Mouse (Mus musculus): ENCODE measurements around the gene Evl. TPM values are rescaled to one million over a fixed set of nuclear protein-coding genes. Genes with fewer than 3 reads are reported as not detected.

The Evl gene
- polyA plus RNA-seq, 1 experiment from 2014 or later: 35.4 TPM

- Histone ChIP-seq H3K27ac (ENCODE audit: low read length) (peak overlapping the region; percentile 82), H3K4me2 (ENCODE audit: low read depth, low read length) (no peak overlapping the region)
- 71% methylated on average over 6 of the region's 6 CpGs for WGBS
Observed at GRCm38 (mm10) chr12:108630741-108631688, 76.5 kb downstream of the Evl start.

GRCm38 (mm10) chr12:108632501-108632900 is 78.0 kb downstream of the Evl start:
- ATAC-seq (ENCODE audit: insufficient read depth, low FRiP score): no peak
- Histone ChIP-seq H3K9me3 (replicated peaks; ENCODE audit: control insufficient read depth, low read length) (no peaks in the 10 kb centered on the region), H3K4me3 (replicated peaks; ENCODE audit: low read length) (no peak overlapping the region), H3K27me3 (ENCODE audit: control insufficient read depth, insufficient read depth, low read length) (no peaks in the 10 kb centered on the region), H3K4me2 (ENCODE audit: low read depth, low read length) (no peak overlapping the region), H3K27ac (ENCODE audit: low read length) (no peak overlapping the region), H3K4me1 (ENCODE audit: control insufficient read depth, insufficient read depth, low read length) (peaks cover 18% of the 10 kb centered on the region), H3K36me3 (ENCODE audit: control insufficient read depth, insufficient read depth, low read length) (no peaks in the 10 kb centered on the region), H3K9ac (ENCODE audit: low read length) (no peak overlapping the region)

More at GRCm38 (mm10) chr12:108630741-108631688, 76.5 kb downstream of the Evl start:
- no peaks in the 10 kb centered on the region for H3K36me3 ChIP-seq (ENCODE audit: control insufficient read depth, insufficient read depth, low read length)
- H3K4me1 ChIP-seq (ENCODE audit: control insufficient read depth, insufficient read depth, low read length): peaks cover 20% of the 10 kb centered on the region
- H3K9ac ChIP-seq (ENCODE audit: low read length): no peak overlapping the region
- no peaks in the 10 kb centered on the region for H3K9me3 ChIP-seq (replicated peaks; ENCODE audit: control insufficient read depth, low read length)
- no peaks in the 10 kb centered on the region for H3K27me3 ChIP-seq (ENCODE audit: control insufficient read depth, insufficient read depth, low read length)
- ATAC-seq (ENCODE audit: insufficient read depth, low FRiP score): peak; percentile 71; the same call in 1 of the 2 replicates
- no peak overlapping the region for H3K4me3 ChIP-seq (replicated peaks; ENCODE audit: low read length)

- Histone ChIP-seq H3K4me2 (ENCODE audit: low read depth, low read length) (no peak overlapping the region), H3K27ac (ENCODE audit: low read length) (no peak overlapping the region), H3K4me1 (ENCODE audit: control insufficient read depth, insufficient read depth, low read length) (peaks cover 18% of the 10 kb centered on the region), H3K27me3 (ENCODE audit: control insufficient read depth, insufficient read depth, low read length) (no peaks in the 10 kb centered on the region), H3K4me3 (replicated peaks; ENCODE audit: low read length) (no peak overlapping the region), H3K36me3 (ENCODE audit: control insufficient read depth, insufficient read depth, low read length) (no peaks in the 10 kb centered on the region), H3K9me3 (replicated peaks; ENCODE audit: control insufficient read depth, low read length) (no peaks in the 10 kb centered on the region), H3K9ac (ENCODE audit: low read length) (no peak overlapping the region)
- 88% methylated on average over 1 of the region's 1 CpGs for WGBS
- no peak for ATAC-seq (ENCODE audit: insufficient read depth, low FRiP score)
Observed at GRCm38 (mm10) chr12:108634031-108634430, 79.5 kb downstream of the Evl start.

GRCm38 (mm10) chr12:108635501-108635900 is 81.0 kb downstream of the Evl start:
- WGBS: 86% methylated on average over 4 of the region's 4 CpGs
- peaks cover 8% of the 10 kb centered on the region for H3K4me1 ChIP-seq (ENCODE audit: control insufficient read depth, insufficient read depth, low read length)
- no peak for ATAC-seq (ENCODE audit: insufficient read depth, low FRiP score)

GRCm38 (mm10) chr12:108637440-108637839 is 82.9 kb downstream of the Evl start:
- Histone ChIP-seq H3K27ac (ENCODE audit: low read length) (no peak overlapping the region), H3K4me1 (ENCODE audit: control insufficient read depth, insufficient read depth, low read length) (no peaks in the 10 kb centered on the region), H3K4me2 (ENCODE audit: low read depth, low read length) (no peak overlapping the region), H3K36me3 (ENCODE audit: control insufficient read depth, insufficient read depth, low read length) (no peaks in the 10 kb centered on the region), H3K4me3 (replicated peaks; ENCODE audit: low read length) (no peak overlapping the region), H3K27me3 (ENCODE audit: control insufficient read depth, insufficient read depth, low read length) (no peaks in the 10 kb centered on the region), H3K9ac (ENCODE audit: low read length) (no peak overlapping the region), H3K9me3 (replicated peaks; ENCODE audit: control insufficient read depth, low read length) (no peaks in the 10 kb centered on the region)
- ATAC-seq (ENCODE audit: insufficient read depth, low FRiP score): no peak
- 73% methylated on average over 5 of the region's 5 CpGs for WGBS

More at GRCm38 (mm10) chr12:108635501-108635900, 81.0 kb downstream of the Evl start:
- Histone ChIP-seq H3K9ac (ENCODE audit: low read length) (no peak overlapping the region), H3K27ac (ENCODE audit: low read length) (no peak overlapping the region), H3K4me3 (replicated peaks; ENCODE audit: low read length) (0 out of 2 replicates have a peak overlapping the region, but pooled peaks have one; percentile 5), H3K4me2 (ENCODE audit: low read depth, low read length) (no peak overlapping the region), H3K27me3 (ENCODE audit: control insufficient read depth, insufficient read depth, low read length) (no peaks in the 10 kb centered on the region), H3K36me3 (ENCODE audit: control insufficient read depth, insufficient read depth, low read length) (no peaks in the 10 kb centered on the region), H3K9me3 (replicated peaks; ENCODE audit: control insufficient read depth, low read length) (no peaks in the 10 kb centered on the region)

GRCm38 (mm10) chr12:108639126-108639525 is 84.6 kb downstream of the Evl start:
- 80% methylated on average over 3 of the region's 3 CpGs for WGBS

GRCm38 (mm10) chr12:108642019-108642418 is 87.5 kb downstream of the Evl start:
- no peak for ATAC-seq (ENCODE audit: insufficient read depth, low FRiP score)
- Histone ChIP-seq H3K27ac (ENCODE audit: low read length) (no peak overlapping the region), H3K9me3 (replicated peaks; ENCODE audit: control insufficient read depth, low read length) (no peaks in the 10 kb centered on the region), H3K27me3 (ENCODE audit: control insufficient read depth, insufficient read depth, low read length) (no peaks in the 10 kb centered on the region), H3K9ac (ENCODE audit: low read length) (no peak overlapping the region), H3K36me3 (ENCODE audit: control insufficient read depth, insufficient read depth, low read length) (no peaks in the 10 kb centered on the region), H3K4me1 (ENCODE audit: control insufficient read depth, insufficient read depth, low read length) (no peaks in the 10 kb centered on the region), H3K4me2 (ENCODE audit: low read depth, low read length) (no peak overlapping the region), H3K4me3 (replicated peaks; ENCODE audit: low read length) (no peak overlapping the region)
- WGBS: 80% methylated on average over 3 of the region's 3 CpGs

More at GRCm38 (mm10) chr12:108639126-108639525, 84.6 kb downstream of the Evl start:
- Histone ChIP-seq H3K27ac (ENCODE audit: low read length) (no peak overlapping the region), H3K9ac (ENCODE audit: low read length) (no peak overlapping the region), H3K4me3 (replicated peaks; ENCODE audit: low read length) (no peak overlapping the region), H3K27me3 (ENCODE audit: control insufficient read depth, insufficient read depth, low read length) (no peaks in the 10 kb centered on the region), H3K36me3 (ENCODE audit: control insufficient read depth, insufficient read depth, low read length) (no peaks in the 10 kb centered on the region), H3K4me1 (ENCODE audit: control insufficient read depth, insufficient read depth, low read length) (no peaks in the 10 kb centered on the region), H3K9me3 (replicated peaks; ENCODE audit: control insufficient read depth, low read length) (no peaks in the 10 kb centered on the region), H3K4me2 (ENCODE audit: low read depth, low read length) (no peak overlapping the region)
- ATAC-seq (ENCODE audit: insufficient read depth, low FRiP score): no peak

- Histone ChIP-seq H3K4me2 (ENCODE audit: low read depth, low read length) (no peak overlapping the region), H3K27me3 (ENCODE audit: control insufficient read depth, insufficient read depth, low read length) (no peaks in the 10 kb centered on the region), H3K9ac (ENCODE audit: low read length) (no peak overlapping the region), H3K36me3 (ENCODE audit: control insufficient read depth, insufficient read depth, low read length) (0 out of 2 replicates have a peak, but pooled peaks cover 6% of the 10 kb centered on the region), H3K4me3 (replicated peaks; ENCODE audit: low read length) (no peak overlapping the region), H3K4me1 (ENCODE audit: control insufficient read depth, insufficient read depth, low read length) (0 out of 2 replicates have a peak, but pooled peaks cover 4% of the 10 kb centered on the region), H3K27ac (ENCODE audit: low read length) (no peak overlapping the region), H3K9me3 (replicated peaks; ENCODE audit: control insufficient read depth, low read length) (no peaks in the 10 kb centered on the region)
- no peak for ATAC-seq (ENCODE audit: insufficient read depth, low FRiP score)
- 97% methylated on average over 1 of the region's 1 CpGs for WGBS
Observed at GRCm38 (mm10) chr12:108646234-108646633, 91.7 kb downstream of the Evl start.

GRCm38 (mm10) chr12:108647784-108648183 is 93.3 kb downstream of the Evl start:
- H3K36me3 ChIP-seq (ENCODE audit: control insufficient read depth, insufficient read depth, low read length): 0 out of 2 replicates have a peak, but pooled peaks cover 6% of the 10 kb centered on the region
- no peaks in the 10 kb centered on the region for H3K9me3 ChIP-seq (replicated peaks; ENCODE audit: control insufficient read depth, low read length)
- H3K27me3 ChIP-seq (ENCODE audit: control insufficient read depth, insufficient read depth, low read length): no peaks in the 10 kb centered on the region
- H3K9ac ChIP-seq (ENCODE audit: low read length): no peak overlapping the region
- no peak overlapping the region for H3K4me2 ChIP-seq (ENCODE audit: low read depth, low read length)
- H3K27ac ChIP-seq (ENCODE audit: low read length): no peak overlapping the region
- no peak overlapping the region for H3K4me3 ChIP-seq (replicated peaks; ENCODE audit: low read length)
- 0 out of 2 replicates have a peak, but pooled peaks cover 4% of the 10 kb centered on the region for H3K4me1 ChIP-seq (ENCODE audit: control insufficient read depth, insufficient read depth, low read length)
- no peak for ATAC-seq (ENCODE audit: insufficient read depth, low FRiP score)

Measured in stomach, embryonic 16.5 days (tissue).